Mouse (Mus musculus) layer of hippocampus, postnatal 14 days (tissue): ENCODE results near the gene Tom1l1. TPM values are rescaled to one million over a fixed set of nuclear protein-coding genes. Genes with fewer than 3 reads are reported as not detected.

Experiments used
- DNase-seq, 2 experiments: peaks; one replicate each; pipeline ENCODE4 v3.0.0; 2021 to 2022; ENCODE audit warnings: low spot score in 2 of 2, mixed read lengths in 1 of 2
- total RNA-seq, 2 experiments: library from RNA; stranded (reverse); gene quantifications; 2 replicates each; pipeline ENCODE4 v1.2.3; 2021

Gene Tom1l1
- total RNA-seq, 2 experiments from 2014 or later, result 21.0 to 22.6 TPM

DNA sequence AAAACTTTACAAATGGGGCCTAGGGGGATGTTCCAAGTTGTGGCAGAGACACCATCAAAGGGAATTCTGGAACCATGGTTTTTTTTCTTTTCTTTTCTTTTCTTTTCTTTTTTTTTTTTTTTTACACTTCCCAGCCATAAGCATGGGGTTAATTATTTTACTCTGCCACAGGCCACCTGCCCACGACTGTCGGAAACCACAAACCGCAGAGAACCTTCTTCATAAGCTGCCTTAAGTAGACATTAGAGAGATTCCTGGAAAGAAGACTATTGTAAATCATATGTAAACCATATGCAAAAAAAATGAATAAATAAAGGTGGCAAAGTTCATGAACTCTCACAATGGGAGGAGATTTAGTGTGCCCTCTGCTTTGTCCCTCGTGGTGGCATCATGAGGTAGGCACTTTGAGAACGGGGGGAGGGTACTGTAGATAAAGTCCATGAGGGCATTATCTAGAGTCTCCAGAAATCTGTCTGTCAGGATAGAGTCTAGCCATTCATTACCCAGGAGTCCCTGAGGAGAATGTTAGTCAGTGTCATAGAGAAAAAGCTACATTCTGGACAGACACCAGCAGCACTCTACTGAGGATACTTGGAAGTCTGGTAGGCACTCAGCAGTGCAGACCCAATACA lies 12.6 kb downstream of the Tom1l1 start:
- DNase-seq, result no peak

DNA sequence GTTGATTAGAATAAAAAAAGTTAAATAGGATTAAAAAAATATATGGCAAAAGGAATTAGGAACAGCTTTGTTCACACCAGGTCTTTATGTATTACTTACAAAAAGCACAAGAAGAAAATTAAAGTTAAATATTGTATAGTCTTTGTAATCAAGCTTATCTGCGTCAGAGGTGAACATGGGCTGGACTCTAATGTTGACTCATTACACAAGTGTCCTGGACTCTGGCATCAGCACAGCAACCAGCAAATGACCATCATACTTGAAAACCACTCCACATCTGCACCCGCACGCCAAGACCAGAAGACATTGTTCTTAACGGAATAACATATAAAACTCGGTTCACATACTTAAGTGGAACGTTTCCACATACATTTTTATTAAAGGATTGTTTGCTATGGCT lies 20.8 kb downstream of the Tom1l1 start:
- DNase-seq, result no peak

DNA sequence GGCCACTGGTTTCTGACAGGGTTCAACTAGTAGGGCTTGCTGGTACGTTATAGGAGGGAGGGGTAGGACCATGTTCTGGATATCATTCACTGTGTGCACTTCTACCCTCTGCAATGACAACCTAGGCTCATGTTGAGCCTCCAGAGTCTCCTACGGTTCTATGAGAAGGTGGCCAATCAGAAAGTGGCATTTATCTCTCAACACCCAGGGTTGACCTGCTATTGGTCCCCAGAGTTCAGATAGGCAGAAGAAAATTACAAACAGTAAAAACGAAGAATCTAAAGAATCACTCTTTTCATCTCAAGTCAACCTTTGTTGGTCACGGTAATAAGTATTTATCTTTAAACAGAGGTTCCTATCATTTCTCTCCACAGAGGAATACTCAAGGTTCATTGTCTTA lies 21.2 kb downstream of the Tom1l1 start:
- no peak for DNase-seq

- no peak for DNase-seq
These were observed 21.9 kb downstream of the Tom1l1 start for GRCm38 (mm10) chr11:90666144-90666757.

- peak in 1 of 2 experiments; percentile 59 for DNase-seq
These were observed 23.0 kb downstream of the Tom1l1 start for GRCm38 (mm10) chr11:90665161-90665560.

DNA sequence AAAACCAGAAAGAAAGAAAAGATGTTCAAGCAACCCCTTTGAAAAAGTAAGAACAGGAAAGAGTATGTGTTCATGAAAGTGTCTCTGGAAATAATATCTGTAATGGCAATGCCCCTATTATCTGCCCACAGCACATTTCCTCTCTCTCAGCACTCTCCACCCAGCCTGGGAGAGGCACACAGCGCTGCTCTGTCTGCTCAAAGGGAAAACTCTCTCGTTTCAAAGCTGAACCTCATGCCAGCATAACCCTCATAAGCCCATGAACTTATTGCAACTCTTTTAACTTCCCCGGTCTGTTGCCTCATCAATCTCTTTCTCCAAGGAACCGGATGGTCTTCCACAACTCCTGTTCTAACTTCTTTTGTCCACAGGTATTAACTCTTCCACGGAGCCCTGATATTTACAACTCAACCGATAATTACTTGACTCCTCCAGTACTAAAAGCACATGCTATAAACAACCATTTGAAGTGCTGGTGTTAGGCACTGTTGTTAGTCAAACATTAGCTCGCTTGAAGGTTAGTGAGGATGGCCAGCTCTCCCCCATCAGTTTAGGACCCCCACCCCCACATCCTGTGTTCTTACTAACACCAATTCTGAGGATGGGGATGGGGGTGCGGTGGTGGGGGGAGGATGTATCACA lies 23.7 kb downstream of the Tom1l1 start:
- no peak for DNase-seq

DNA sequence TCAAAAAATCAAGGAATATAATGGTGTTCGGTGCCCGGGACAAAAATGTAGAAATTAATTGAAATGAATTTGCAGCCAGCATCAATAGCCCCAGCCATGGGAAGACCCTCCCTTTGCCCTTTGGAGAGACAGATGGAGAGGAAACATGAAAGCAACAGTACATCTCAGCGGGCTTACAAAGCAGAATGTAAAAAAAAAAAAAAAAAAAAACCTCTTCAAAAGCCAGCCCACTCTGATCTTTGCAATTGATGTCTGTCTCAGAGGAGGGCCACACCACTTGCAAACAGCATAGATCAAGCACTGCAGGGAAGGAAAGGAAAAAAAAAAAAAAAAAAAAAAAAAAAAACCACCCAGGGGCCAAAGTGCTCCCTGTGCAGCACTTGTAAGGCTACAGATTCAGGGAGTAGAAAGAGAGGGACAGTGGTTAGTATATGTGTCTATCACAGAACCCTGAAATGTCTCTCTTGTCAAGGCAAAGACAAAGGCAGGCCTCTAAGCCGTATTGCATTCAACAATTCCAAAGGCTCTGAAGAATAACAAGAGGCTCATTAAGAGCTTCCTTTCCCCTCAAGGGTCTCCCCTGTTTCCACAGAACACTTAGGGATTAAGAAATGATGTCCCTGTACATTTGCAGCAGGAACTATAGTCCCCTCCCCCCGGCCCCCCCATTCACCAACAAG lies 24.4 kb downstream of the Tom1l1 start:
- DNase-seq, result no peak

DNA sequence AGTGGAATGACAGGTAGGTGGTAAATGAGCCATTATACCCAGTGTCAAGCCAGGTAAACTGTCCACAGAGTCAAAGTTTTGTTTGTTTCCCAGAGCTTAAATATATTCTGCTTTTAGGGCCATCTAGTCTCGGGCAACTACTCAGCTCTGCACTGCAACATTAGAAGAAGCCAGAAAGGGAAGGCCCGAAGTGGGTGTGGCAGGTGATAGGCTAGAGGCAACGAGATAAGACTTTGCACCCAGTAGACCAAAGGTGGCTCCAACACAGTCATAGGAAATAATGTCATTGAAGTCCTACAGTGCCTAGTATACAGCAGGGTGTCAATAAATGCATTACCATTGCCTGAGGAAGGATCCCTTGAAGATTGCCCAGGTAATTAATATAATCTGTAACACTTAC lies 25.1 kb downstream of the Tom1l1 start:
- DNase-seq, result no peak

DNA sequence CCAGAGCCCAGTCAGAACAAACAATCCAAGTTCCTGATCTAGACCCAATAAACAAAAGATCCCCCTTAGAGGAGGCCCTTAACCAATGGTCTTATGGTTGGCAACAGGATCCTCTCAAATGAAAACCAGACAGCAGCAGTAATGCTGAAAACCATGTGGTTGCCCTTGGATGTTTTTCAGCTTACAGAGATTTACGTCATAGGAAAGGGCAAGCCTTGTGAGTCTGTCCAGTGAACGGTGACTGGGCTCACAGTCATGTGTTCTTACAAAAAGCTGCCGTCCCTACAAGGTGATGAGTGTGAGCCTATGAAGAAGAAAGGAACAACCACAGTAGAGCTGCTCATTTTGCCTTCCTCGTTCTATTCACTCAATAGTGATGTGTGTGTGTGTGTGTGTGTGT lies 27.5 kb downstream of the Tom1l1 start:
- DNase-seq, result no peak

- DNase-seq, result no peak
These were observed 30.6 kb downstream of the Tom1l1 start for GRCm38 (mm10) chr11:90657527-90657926.

GRCm38 (mm10) chr11:90652603-90653002 lies 35.6 kb downstream of the Tom1l1 start:
- DNase-seq, result no peak

DNA sequence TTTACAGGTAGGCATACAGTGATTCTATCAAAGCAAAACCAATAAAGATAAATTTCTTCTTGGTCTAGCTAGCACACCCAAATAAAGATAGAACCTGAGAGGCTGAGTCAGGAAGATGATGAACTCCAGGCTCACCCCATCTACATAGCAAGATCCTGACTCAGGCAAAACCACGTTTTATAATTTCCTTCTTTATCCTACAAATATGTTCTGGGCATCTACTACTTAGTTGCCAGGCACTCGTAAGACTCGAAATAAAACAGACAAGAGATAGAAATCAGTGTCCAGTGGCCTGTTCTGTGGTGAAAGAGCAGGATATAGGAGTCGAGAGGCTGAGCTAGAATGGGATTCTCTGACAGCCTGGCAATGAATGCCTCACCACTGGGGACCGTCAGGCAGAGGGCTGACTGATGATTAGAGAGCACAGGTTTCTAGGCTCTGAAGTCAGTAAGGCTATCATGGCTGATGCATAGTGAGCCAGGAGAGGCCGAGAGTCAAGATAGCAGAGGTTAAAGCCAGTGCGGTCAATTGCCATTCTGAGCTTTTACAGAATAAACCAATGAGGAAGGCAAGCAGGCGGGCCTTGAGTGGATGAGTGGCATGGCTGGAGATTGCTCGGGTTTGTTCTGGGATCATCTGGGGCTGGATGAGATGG lies 37.8 kb downstream of the Tom1l1 start:
- DNase-seq, result no peak

- no peak for DNase-seq
These were observed 38.4 kb downstream of the Tom1l1 start for GRCm38 (mm10) chr11:90649777-90650176.

- DNase-seq, result peak in 1 of 2 experiments; percentile 25
These were observed 49.8 kb downstream of the Tom1l1 start for GRCm38 (mm10) chr11:90638312-90638830.

GRCm38 (mm10) chr11:90637440-90638311 lies 50.5 kb downstream of the Tom1l1 start, which contains the start of the genes Stxbp4 and Cox11:
Gene Stxbp4, minus strand, starts transcription at chr11:90638084.
Gene Cox11, plus strand, starts transcription at chr11:90638173.
- peak; percentile 95 for DNase-seq

DNA sequence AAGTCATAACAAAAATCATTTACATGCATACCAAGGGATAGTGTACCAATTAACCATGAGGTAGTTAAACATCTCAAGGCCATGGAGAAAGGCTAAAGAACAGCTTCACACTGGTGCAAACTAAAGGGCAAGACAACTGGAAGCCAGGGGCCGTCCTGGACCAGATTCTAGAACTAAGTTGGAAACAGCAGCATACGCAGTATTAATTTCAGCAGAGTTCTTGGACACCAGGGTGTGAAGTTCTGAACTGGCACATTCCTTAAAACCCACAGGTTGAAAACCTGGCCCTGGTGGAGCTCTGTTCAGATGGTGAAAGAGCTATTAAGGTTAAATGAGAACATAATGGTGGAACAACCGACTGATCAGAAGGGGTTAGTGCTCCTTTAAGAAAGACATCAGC lies 53.5 kb downstream of the Tom1l1 start:
- no peak for DNase-seq

- no peak for DNase-seq
These were observed 55.7 kb downstream of the Tom1l1 start for GRCm38 (mm10) chr11:90632480-90632879.

DNA sequence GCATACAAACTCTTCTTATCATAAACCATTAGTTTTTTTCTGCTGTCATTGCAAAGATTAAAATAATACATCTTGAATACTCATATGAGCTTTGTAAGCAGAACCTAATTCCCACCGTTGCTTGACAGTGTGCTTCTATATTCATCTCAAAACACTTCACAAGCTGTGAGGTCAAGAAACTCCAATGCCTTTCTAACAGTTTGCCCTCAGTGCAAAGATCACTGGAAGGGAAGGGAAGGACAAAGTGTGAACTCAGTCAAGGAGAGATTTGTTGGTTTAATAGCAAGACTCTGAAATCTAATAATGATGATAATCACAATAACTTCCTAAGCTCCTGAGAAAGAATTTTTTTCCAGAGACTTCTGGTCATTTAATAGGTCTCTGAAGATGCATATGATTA lies 60.4 kb downstream of the Tom1l1 start:
- no peak for DNase-seq

DNA sequence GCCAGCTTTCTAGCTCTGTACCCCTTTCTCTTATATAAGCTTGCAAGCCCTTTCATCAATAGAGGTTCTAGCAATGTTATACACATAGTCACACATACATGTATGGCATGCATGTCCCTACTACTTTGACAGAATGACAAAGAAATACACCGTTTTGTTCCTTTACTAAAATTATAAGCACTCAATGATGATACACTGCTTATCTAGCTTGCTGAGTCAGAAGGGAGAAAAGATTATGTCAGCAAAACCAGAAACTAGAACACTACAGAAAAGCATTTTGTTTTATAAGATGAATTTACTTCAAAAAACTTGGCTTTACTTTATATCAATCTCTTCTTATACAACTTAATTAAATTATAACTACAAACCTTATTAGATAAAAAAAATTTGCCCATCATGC lies 63.0 kb downstream of the Tom1l1 start:
- no peak for DNase-seq

GRCm38 (mm10) chr11:90623477-90623876 lies 64.7 kb downstream of the Tom1l1 start:
- peak in 1 of 2 experiments; percentile 53 for DNase-seq
